Mouse (Mus musculus) forebrain, embryonic 16.5 days (tissue): ENCODE data around the gene Pdlim4. TPM values are rescaled to one million over a fixed set of nuclear protein-coding genes. Genes with fewer than 3 reads are reported as not detected.
A peak's percentile ranks its signal among the peaks of the same experiment; 100 is the strongest.
"Not testable (repeated sequence)": the region's sequence is repeated elsewhere in the genome, so short reads cannot be mapped to it uniquely, and the experiment has no call there.

Experiments
- ATAC-seq: fragments of 200-750 bp; cut with Nextera tagmentation; 2 replicates; pipeline ENCODE4 v1.8.0; 2017; ENCODE audit warnings: mild to moderate bottlenecking, moderate library complexity
- H3K27ac ChIP-seq: fragments of 300-500 bp; sonication (generic); 2 replicates; pipeline ENCODE4 v1.5.1; 2014; ENCODE audit warnings: low read length, control low read depth
- H3K27me3 ChIP-seq: fragments of 300-500 bp; sonication (generic); replicated peaks from 2 replicates; pipeline ENCODE4 v1.6.1; 2014; ENCODE audit warnings: low read length; ENCODE audit not compliant: control insufficient read depth, insufficient read depth
- H3K36me3 ChIP-seq: fragments of 300-500 bp; sonication (generic); 2 replicates; pipeline ENCODE4 v1.6.1; 2014; ENCODE audit not compliant: control insufficient read depth, insufficient read depth
- H3K4me1 ChIP-seq: fragments of 300-500 bp; sonication (generic); replicated peaks from 2 replicates; pipeline ENCODE4 v1.6.1; 2014; ENCODE audit warnings: low read length; ENCODE audit not compliant: control insufficient read depth, insufficient read depth
- H3K4me2 ChIP-seq: fragments of 300-500 bp; sonication (generic); 2 replicates; pipeline ENCODE4 v1.6.1; 2014; ENCODE audit warnings: mild to moderate bottlenecking, low read length, control low read depth
- H3K4me3 ChIP-seq: fragments of 300-500 bp; sonication (generic); replicated peaks from 2 replicates; pipeline ENCODE4 v1.5.1; 2014; ENCODE audit warnings: mild to moderate bottlenecking, low read length, control low read depth
- H3K9ac ChIP-seq: fragments of 300-500 bp; sonication (generic); replicated peaks from 2 replicates; pipeline ENCODE4 v1.6.1; 2014; ENCODE audit warnings: low read depth, low read length, control low read depth
- H3K9me3 ChIP-seq: fragments of 300-500 bp; sonication (generic); 2 replicates; pipeline ENCODE4 v1.6.1; 2016; ENCODE audit warnings: low read length; ENCODE audit not compliant: control insufficient read depth
- WGBS: fragments of 180-500 bp; shearing (Covaris S2); extraction: QIAGEN DNeasy Blood & Tissue Kit; methylation state at CpG from one replicate; pipeline ENCODE4 v1.1.7; 2014; 5-methylcytosine and 5-hydroxymethylcytosine counted together
- polyA plus RNA-seq: library from polyadenylated mRNA; unstranded; fragments of >200 nt; fragmentation: Nextera tagmentation; extraction: Ambion mirVana; gene quantifications from 2 replicates; pipeline ENCODE4 v1.2.1, GENCODE M21; 2015

Gene Pdlim4
- polyA plus RNA-seq, 1 experiment from 2014 or later: 45.3 TPM

DNA sequence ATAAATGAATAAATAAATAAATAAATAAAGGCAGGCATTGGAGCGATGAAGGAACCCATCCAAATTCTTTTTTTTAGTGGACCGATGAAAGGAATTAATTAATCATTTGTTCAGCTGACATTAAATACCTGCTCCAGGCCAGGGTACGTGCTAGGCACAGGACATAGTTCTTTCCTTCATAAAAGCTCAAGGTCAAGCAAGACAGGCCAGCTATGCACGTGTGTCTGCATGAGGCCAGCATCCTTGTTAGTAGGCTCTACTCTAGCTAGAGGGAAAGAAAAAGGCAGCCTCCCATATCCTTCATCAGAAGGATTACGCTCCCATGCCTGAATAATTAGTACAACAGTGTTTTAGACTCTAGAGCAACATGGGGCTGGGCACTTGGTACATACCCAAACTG lies 55.9 kb downstream of the Pdlim4 start:
- H3K36me3 ChIP-seq: no peaks in the 10 kb centered on the region
- 82% methylated on average over 5 of the region's 5 CpGs for WGBS
- no peak overlapping the region for H3K27ac ChIP-seq
- H3K4me2 ChIP-seq: no peak overlapping the region
- H3K9ac ChIP-seq: no peak overlapping the region
- no peak overlapping the region for H3K4me3 ChIP-seq
- no peaks in the 10 kb centered on the region for H3K9me3 ChIP-seq
- no peaks in the 10 kb centered on the region for H3K4me1 ChIP-seq
- no peaks in the 10 kb centered on the region for H3K27me3 ChIP-seq
- no peak for ATAC-seq

DNA sequence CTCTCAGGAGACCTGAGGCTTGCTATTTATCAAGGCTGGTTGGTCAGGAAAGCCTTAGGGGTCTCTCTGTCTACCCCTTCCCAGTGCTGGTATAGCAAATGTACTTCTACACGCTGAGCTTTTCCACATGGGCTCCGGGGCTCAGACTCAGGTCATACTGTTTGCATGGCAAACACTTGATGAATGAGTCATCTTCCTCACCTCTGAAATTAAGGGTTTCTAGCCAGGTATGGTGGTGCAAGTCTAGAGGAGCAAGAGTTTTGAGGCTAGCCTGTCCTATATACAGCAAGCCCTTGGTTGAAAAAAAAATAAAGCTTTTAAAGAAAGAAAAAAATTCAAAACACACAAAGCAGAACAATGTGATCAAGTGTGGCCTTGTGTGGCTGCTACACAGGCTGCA lies 57.6 kb downstream of the Pdlim4 start:
- no peak for ATAC-seq

DNA sequence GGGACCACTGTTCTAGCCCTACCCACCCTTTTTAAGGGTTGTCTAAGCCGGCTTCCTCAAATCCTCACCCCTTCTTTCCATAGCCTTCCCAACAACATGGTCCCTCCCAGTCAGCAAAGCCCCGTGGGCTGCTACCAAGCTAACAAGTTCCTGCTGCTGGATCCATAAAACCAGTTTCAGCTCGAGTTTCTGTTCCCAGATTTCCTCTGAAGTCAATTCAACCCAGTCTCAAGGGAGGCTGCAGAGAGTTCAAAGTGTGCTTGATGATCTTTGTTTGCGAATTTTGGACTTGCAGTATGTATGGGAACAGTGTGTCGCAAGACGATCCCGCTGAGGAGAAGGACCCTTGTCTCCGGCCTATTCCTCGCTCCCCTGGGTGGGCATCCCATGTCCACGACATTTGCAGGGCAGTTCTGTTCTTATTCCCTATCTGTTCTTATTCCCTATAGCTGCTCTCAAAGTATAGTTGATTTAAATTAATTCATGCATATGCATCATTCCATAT lies 60.3 kb downstream of the Pdlim4 start:
- no peaks in the 10 kb centered on the region for H3K36me3 ChIP-seq
- WGBS: 86% methylated on average over 10 of the region's 10 CpGs
- H3K9ac ChIP-seq: no peak overlapping the region
- H3K27ac ChIP-seq: no peak overlapping the region
- no peak for ATAC-seq
- no peak overlapping the region for H3K4me2 ChIP-seq
- H3K4me3 ChIP-seq: no peak overlapping the region
- H3K4me1 ChIP-seq: no peaks in the 10 kb centered on the region
- H3K9me3 ChIP-seq: no peaks in the 10 kb centered on the region
- H3K27me3 ChIP-seq: no peaks in the 10 kb centered on the region

More for the DNA sequence above, 57.6 kb downstream of the Pdlim4 start:
- no peaks in the 10 kb centered on the region for H3K9me3 ChIP-seq
- no peak overlapping the region for H3K9ac ChIP-seq
- H3K4me2 ChIP-seq: no peak overlapping the region
- H3K36me3 ChIP-seq: no peaks in the 10 kb centered on the region
- WGBS: 93% methylated on average over 2 of the region's 2 CpGs
- H3K4me1 ChIP-seq: no peaks in the 10 kb centered on the region
- no peak overlapping the region for H3K27ac ChIP-seq
- H3K27me3 ChIP-seq: no peaks in the 10 kb centered on the region
- H3K4me3 ChIP-seq: no peak overlapping the region

DNA sequence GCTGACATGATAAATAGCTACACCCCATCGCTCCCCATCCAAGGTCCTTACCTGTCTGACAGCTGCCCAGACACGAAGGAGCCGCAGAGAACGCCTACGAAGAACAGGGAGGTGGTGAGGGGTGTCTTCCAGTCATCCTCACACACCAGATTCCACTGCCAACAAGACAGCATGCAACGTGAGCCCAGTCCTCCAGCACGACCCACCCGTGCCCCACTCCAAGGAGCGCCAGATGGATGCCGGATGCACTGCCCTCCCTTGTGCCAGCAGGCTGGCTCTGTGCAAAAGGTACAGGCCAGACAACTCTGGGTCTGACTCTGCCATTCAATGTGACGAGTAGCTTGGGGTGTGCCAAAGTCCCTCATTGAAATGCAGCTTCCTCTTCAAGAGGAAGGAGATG lies 61.1 kb downstream of the Pdlim4 start:
- 0 out of 2 replicates have a peak, but pooled peaks have one; percentile 36 for ATAC-seq
- Histone ChIP-seq H3K9me3 (no peaks in the 10 kb centered on the region), H3K4me2 (no peak overlapping the region), H3K4me3 (no peak overlapping the region), H3K27me3 (no peaks in the 10 kb centered on the region), H3K36me3 (no peaks in the 10 kb centered on the region), H3K27ac (no peak overlapping the region), H3K4me1 (peaks cover 2% of the 10 kb centered on the region; the same call in 1 of the 2 replicates), H3K9ac (no peak overlapping the region)
- WGBS: 76% methylated on average over 11 of the region's 11 CpGs

GRCm38 (mm10) chr11:54006901-54007300 lies 61.9 kb downstream of the Pdlim4 start:
- Histone ChIP-seq H3K4me3 (no peak overlapping the region), H3K27me3 (no peaks in the 10 kb centered on the region)

GRCm38 (mm10) chr11:54006362-54006761 lies 62.5 kb downstream of the Pdlim4 start:
- H3K36me3 ChIP-seq, H3K9ac ChIP-seq, H3K4me3 ChIP-seq, H3K4me2 ChIP-seq, H3K9me3 ChIP-seq, H3K4me1 ChIP-seq, H3K27me3 ChIP-seq, H3K27ac ChIP-seq, ATAC-seq: not testable (repeated sequence)
- WGBS: 81% methylated on average over 5 of the region's 5 CpGs

More at GRCm38 (mm10) chr11:54006901-54007300, 61.9 kb downstream of the Pdlim4 start:
- H3K4me2 ChIP-seq: no peak overlapping the region
- ATAC-seq: no peak
- no peak overlapping the region for H3K27ac ChIP-seq
- no peaks in the 10 kb centered on the region for H3K9me3 ChIP-seq
- H3K36me3 ChIP-seq: no peaks in the 10 kb centered on the region
- no peak overlapping the region for H3K9ac ChIP-seq
- peaks cover 2% of the 10 kb centered on the region; the same call in 1 of the 2 replicates for H3K4me1 ChIP-seq
- WGBS: 83% methylated on average over 4 of the region's 4 CpGs

Other genes with a start within 250 kb of the Pdlim4 start
- gene Gm12216, start 209.8 kb downstream of the Pdlim4 start, polyA plus RNA-seq: 0.39 TPM in 1 of 2 replicates, not detected in the other
- gene Slc22a5, start 177.4 kb downstream of the Pdlim4 start, polyA plus RNA-seq: 11.8 and 12.0 TPM in 2 replicates
- 1.3 and 2.1 TPM in 2 replicates for gene Slc22a21, start 88.7 kb downstream of the Pdlim4 start, polyA plus RNA-seq
- gene Slc22a4, start 40.9 kb downstream of the Pdlim4 start, polyA plus RNA-seq: 0.87 and 2.2 TPM in 2 replicates
- 6.8 and 8.6 TPM in 2 replicates for gene P4ha2, start 31.1 kb upstream of the Pdlim4 start, polyA plus RNA-seq
- not detected in 2 replicates for gene Csf2, start 180.7 kb upstream of the Pdlim4 start, polyA plus RNA-seq
- not detected in 2 replicates for gene Il3, start 198.3 kb upstream of the Pdlim4 start, polyA plus RNA-seq
- 38.5 and 40.9 TPM in 2 replicates for gene Acsl6, start 234.8 kb upstream of the Pdlim4 start, polyA plus RNA-seq